Mouse (Mus musculus) heart, embryonic 16.5 days (tissue): ENCODE results near the gene Brinp2. TPM values are rescaled to one million over a fixed set of nuclear protein-coding genes. Genes with fewer than 3 reads are reported as not detected.

Experiments
- ATAC-seq: fragments of 200-750 bp; cut with Nextera tagmentation; replicated peaks from 2 replicates; pipeline ENCODE4 v1.8.0; 2017; ENCODE audit warnings: moderate number of reproducible peaks; ENCODE audit not compliant: insufficient read depth, low FRiP score; ENCODE audit errors: extremely low read depth
- H3K27ac ChIP-seq: fragments of 300-500 bp; sonication (generic); 2 replicates; pipeline ENCODE4 v1.5.1; 2014; ENCODE audit warnings: mild to moderate bottlenecking, low read length, control low read depth, moderate library complexity
- H3K27me3 ChIP-seq: fragments of 300-500 bp; sonication (generic); 2 replicates; pipeline ENCODE4 v1.6.1; 2014; ENCODE audit warnings: low read length, mixed read lengths; ENCODE audit not compliant: control insufficient read depth, insufficient read depth
- H3K36me3 ChIP-seq: fragments of 300-500 bp; sonication (generic); 2 replicates; pipeline ENCODE4 v1.6.1; 2014; ENCODE audit not compliant: control insufficient read depth, insufficient read depth
- H3K4me1 ChIP-seq: fragments of 300-500 bp; sonication (generic); 2 replicates; pipeline ENCODE4 v1.6.1; 2014; ENCODE audit warnings: low read length, mixed read lengths; ENCODE audit not compliant: control insufficient read depth, insufficient read depth
- H3K4me2 ChIP-seq: fragments of 300-500 bp; sonication (generic); 2 replicates; pipeline ENCODE4 v1.6.1; 2014; ENCODE audit warnings: low read depth, mild to moderate bottlenecking, control low read depth, low read length
- H3K4me3 ChIP-seq: fragments of 300-500 bp; sonication (generic); 2 replicates; pipeline ENCODE4 v1.5.1; 2014; ENCODE audit warnings: mild to moderate bottlenecking, control low read depth, low read length
- H3K9ac ChIP-seq: fragments of 300-500 bp; sonication (generic); 2 replicates; pipeline ENCODE4 v1.6.1; 2014; ENCODE audit warnings: low read length, control low read depth
- H3K9me3 ChIP-seq: fragments of 300-500 bp; sonication (generic); replicated peaks from 2 replicates; pipeline ENCODE4 v1.6.1; 2016; ENCODE audit warnings: low read length; ENCODE audit not compliant: control insufficient read depth
- WGBS: fragments of 180-500 bp; shearing (Covaris S2); extraction: QIAGEN DNeasy Blood & Tissue Kit; methylation state at CpG from one replicate; pipeline ENCODE4 v1.1.7; 2014; 5-methylcytosine and 5-hydroxymethylcytosine counted together
- polyA plus RNA-seq: library from polyadenylated mRNA; unstranded; fragments of >200 nt; fragmentation: Nextera tagmentation; extraction: Ambion mirVana; gene quantifications from 2 replicates; pipeline ENCODE4 v1.2.1, GENCODE M21; 2015

Brinp2 gene
- polyA plus RNA-seq, 1 experiment from 2014 or later, result 0.22 TPM

DNA sequence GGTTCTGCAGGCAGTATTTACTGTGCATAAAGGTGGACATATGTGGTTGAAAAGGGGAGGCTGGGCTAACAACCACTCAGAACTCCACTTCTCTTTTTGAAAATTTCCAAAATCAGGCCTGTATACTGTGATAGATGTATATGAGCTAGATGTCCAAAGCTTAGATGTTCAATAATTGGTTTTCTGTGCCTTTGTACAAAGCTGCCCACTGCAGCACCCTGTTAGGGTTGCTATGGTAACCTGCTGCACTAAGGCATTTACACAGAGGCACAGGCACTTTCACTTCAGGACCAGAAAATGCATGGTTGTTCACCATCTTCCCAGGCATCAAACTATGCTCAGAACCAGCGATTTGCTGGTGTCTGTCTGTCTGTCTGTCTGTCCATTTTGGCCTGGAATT lies 8.3 kb upstream of the Brinp2 start:
- ATAC-seq, result no peak
- Histone ChIP-seq H3K27ac (no peak overlapping the region), H3K36me3 (no peaks in the 10 kb centered on the region), H3K27me3 (peaks cover 19% of the 10 kb centered on the region), H3K4me3 (no peak overlapping the region), H3K9me3 (no peaks in the 10 kb centered on the region), H3K9ac (no peak overlapping the region), H3K4me1 (peaks cover 4% of the 10 kb centered on the region; the same call in 1 of the 2 replicates), H3K4me2 (no peak overlapping the region)
- 48% methylated on average over 1 of the region's 1 CpGs for WGBS

GRCm38 (mm10) chr1:158362292-158363101 lies 6.4 kb upstream of the Brinp2 start:
- ATAC-seq, result no peak
- Histone ChIP-seq H3K4me3 (peak overlapping the region; percentile 34), H3K36me3 (no peaks in the 10 kb centered on the region), H3K9me3 (no peaks in the 10 kb centered on the region), H3K4me1 (peaks cover 4% of the 10 kb centered on the region; the same call in 1 of the 2 replicates), H3K27ac (no peak overlapping the region), H3K27me3 (peaks cover 26% of the 10 kb centered on the region), H3K4me2 (peak overlapping the region; percentile 64), H3K9ac (peak overlapping the region; percentile 34; the same call in 1 of the 2 replicates)
- WGBS, result 2% methylated on average over 32 of the region's 37 CpGs

GRCm38 (mm10) chr1:158361964-158362291 lies 5.8 kb upstream of the Brinp2 start, which contains the start of gene Astn1:
Gene Astn1 (plus strand): TSS chr1:158362273.
- H3K36me3 ChIP-seq, result no peaks in the 10 kb centered on the region
- 8% methylated on average over 2 of the region's 2 CpGs for WGBS
- peak within 1 kb of the TSS; percentile 34 for H3K4me3 ChIP-seq

GRCm38 (mm10) chr1:158355177-158356050 lies 712 bp downstream of the Brinp2 start:
- Histone ChIP-seq H3K9me3 (no peaks in the 10 kb centered on the region), H3K4me1 (peaks cover 3% of the 10 kb centered on the region; the same call in 1 of the 2 replicates), H3K27me3 (peaks cover 47% of the 10 kb centered on the region), H3K4me2 (peak overlapping the region; percentile 77), H3K9ac (peak overlapping the region; percentile 49; the same call in 1 of the 2 replicates), H3K27ac (no peak overlapping the region), H3K36me3 (no peaks in the 10 kb centered on the region), H3K4me3 (peak overlapping the region; percentile 65)
- 11% methylated on average over 28 of the region's 28 CpGs for WGBS
- ATAC-seq, result no peak

More at GRCm38 (mm10) chr1:158361964-158362291, 5.8 kb upstream of the Brinp2 start, which contains the start of gene Astn1:
- no peak for ATAC-seq
- peak within 1 kb of the TSS; percentile 64 for H3K4me2 ChIP-seq
- no peak within 1 kb of the TSS for H3K27ac ChIP-seq
- H3K9ac ChIP-seq, result peak within 1 kb of the TSS; percentile 34; the same call in 1 of the 2 replicates
- no peaks in the 10 kb centered on the region for H3K9me3 ChIP-seq
- H3K27me3 ChIP-seq, result peaks cover 28% of the 10 kb centered on the region
- peaks cover 4% of the 10 kb centered on the region; the same call in 1 of the 2 replicates for H3K4me1 ChIP-seq

DNA sequence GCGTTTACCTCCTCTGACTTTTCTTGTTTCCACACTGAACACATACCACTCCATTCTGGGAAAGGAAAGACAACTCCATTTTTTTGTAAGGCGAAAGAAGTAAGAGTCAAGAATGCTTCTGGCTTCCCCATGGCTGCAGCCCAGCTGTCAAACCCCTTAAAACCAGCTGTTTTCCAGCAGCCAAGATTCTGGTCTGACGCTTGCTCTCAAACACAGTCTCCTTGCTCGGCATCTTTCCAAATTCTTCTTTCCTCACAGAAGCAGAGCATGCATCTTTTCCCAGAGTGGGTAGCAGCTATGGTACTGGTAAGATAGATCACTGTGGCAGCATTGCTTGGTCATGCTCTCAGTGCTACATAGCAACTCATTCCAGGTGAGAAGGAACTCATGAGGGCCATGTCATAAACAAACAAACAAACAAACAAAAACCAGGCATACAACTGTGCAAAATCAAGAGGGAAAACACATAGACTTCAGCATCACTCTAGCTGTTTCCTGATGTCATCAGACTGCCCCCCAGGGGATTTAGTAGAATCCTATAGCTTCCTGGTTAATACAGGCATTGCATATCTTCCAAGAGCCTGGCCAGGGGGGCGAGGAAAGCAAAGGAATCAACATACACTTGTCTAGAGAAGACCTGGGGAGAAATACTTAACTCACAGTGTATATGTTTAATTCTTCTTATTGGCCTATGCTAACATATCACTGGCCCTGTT lies 2.3 kb downstream of the Brinp2 start:
- no peak for ATAC-seq
- no peak overlapping the region for H3K27ac ChIP-seq
- no peaks in the 10 kb centered on the region for H3K36me3 ChIP-seq
- H3K4me3 ChIP-seq, result no peak overlapping the region
- H3K4me2 ChIP-seq, result no peak overlapping the region
- H3K27me3 ChIP-seq, result peaks cover 43% of the 10 kb centered on the region
- no peak overlapping the region for H3K9ac ChIP-seq
- WGBS, result 63% methylated on average over 5 of the region's 5 CpGs
- H3K4me1 ChIP-seq, result peaks cover 3% of the 10 kb centered on the region; the same call in 1 of the 2 replicates
- no peaks in the 10 kb centered on the region for H3K9me3 ChIP-seq

- H3K4me2 ChIP-seq, result no peak overlapping the region
- H3K4me3 ChIP-seq, result no peak overlapping the region
- no peaks in the 10 kb centered on the region for H3K27me3 ChIP-seq
- ATAC-seq, result no peak
- no peaks in the 10 kb centered on the region for H3K4me1 ChIP-seq
- H3K9me3 ChIP-seq, result no peaks in the 10 kb centered on the region
- H3K27ac ChIP-seq, result no peak overlapping the region
- 45% methylated on average over 6 of the region's 6 CpGs for WGBS
- no peaks in the 10 kb centered on the region for H3K36me3 ChIP-seq
- no peak overlapping the region for H3K9ac ChIP-seq
Observed at GRCm38 (mm10) chr1:158343243-158343714, 12.8 kb downstream of the Brinp2 start.

DNA sequence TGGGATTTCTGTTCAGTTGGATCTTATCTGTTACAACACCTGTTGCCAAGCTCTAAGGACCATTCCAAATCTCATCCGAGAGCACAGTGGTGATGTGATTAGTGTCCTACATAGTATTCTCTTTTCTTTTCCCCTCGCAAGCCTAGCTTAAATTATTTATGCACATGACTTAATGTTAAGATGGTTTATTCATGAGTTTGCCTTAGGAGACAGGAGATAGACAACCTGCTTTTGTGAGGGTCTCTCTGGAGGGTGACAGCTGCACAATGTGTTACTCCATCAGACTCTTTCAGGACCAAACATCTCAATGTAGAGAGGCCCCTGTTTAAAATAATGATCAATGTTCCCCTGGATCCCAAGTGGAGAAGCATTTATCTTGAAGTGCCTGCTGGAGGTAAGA lies 27.3 kb downstream of the Brinp2 start:
- ATAC-seq, result no peak
- 74% methylated on average over 2 of the region's 2 CpGs for WGBS

DNA sequence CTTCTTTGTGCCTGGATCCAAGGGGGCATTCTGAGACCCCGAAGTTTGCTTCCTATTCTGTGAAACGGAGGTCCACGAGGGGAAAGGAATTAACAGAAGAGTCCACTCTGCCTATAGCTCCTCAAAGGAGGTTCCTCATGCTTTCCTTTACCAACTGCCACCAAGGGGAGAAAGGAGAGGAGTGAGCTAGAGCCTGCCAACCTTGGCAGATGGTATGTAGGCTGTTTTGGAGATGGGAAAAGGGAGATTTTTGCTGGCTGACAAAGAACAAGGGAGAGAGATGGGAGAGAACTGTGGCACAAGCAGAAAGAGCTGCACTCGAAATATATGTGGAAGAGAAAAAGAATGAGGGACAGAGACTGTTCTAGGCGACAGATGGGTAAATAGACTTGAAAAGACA lies 28.0 kb downstream of the Brinp2 start:
- no peak overlapping the region for H3K27ac ChIP-seq
- no peak overlapping the region for H3K4me3 ChIP-seq
- WGBS, result 76% methylated on average over 5 of the region's 5 CpGs
- no peak overlapping the region for H3K9ac ChIP-seq
- H3K4me2 ChIP-seq, result no peak overlapping the region
- ATAC-seq, result no peak
- H3K27me3 ChIP-seq, result no peaks in the 10 kb centered on the region
- no peaks in the 10 kb centered on the region for H3K4me1 ChIP-seq
- no peaks in the 10 kb centered on the region for H3K36me3 ChIP-seq
- no peaks in the 10 kb centered on the region for H3K9me3 ChIP-seq

More for the DNA sequence above, 27.3 kb downstream of the Brinp2 start:
- no peak overlapping the region for H3K27ac ChIP-seq
- no peak overlapping the region for H3K4me3 ChIP-seq
- H3K36me3 ChIP-seq, result no peaks in the 10 kb centered on the region
- no peaks in the 10 kb centered on the region for H3K4me1 ChIP-seq
- H3K27me3 ChIP-seq, result no peaks in the 10 kb centered on the region
- H3K4me2 ChIP-seq, result no peak overlapping the region
- H3K9me3 ChIP-seq, result no peaks in the 10 kb centered on the region
- no peak overlapping the region for H3K9ac ChIP-seq
